Mouse (Mus musculus) adrenal gland, postnatal 10 days (tissue): ENCODE data around the gene Zfand2b. TPM values are rescaled to one million over a fixed set of nuclear protein-coding genes. Genes with fewer than 3 reads are reported as not detected.
A peak's percentile ranks its signal among the peaks of the same experiment; 100 is the strongest.

ENCODE experiments used
- DNase-seq: peaks from one replicate; pipeline ENCODE4 v3.0.0; 2021; ENCODE audit warnings: mixed read lengths
- microRNA-seq: library from miRNA; unstranded; fragments of <30 nt; microRNA quantifications from one replicate; pipeline ENCODE4 v1.2.0, GENCODE M21; 2021
- total RNA-seq, 2 experiments: library from RNA; stranded (reverse); gene quantifications; 2 replicates each; pipeline ENCODE4 v1.2.3; 2021

Zfand2b gene
- total RNA-seq, 2 experiments from 2014 or later, result 27.5 to 29.4 TPM

GRCm38 (mm10) chr1:75213096-75213495 is 44.6 kb downstream of the Zfand2b start:
- no peak for DNase-seq

GRCm38 (mm10) chr1:75214442-75214841 is 46.0 kb downstream of the Zfand2b start:
- DNase-seq, result no peak

- peak; percentile 65 for DNase-seq
These were observed 46.4 kb downstream of the Zfand2b start for GRCm38 (mm10) chr1:75214886-75215285.

- DNase-seq, result no peak
These were observed 47.3 kb downstream of the Zfand2b start for GRCm38 (mm10) chr1:75215785-75216184.

- no peak for DNase-seq
These were observed 48.5 kb downstream of the Zfand2b start for GRCm38 (mm10) chr1:75216797-75217585.

GRCm38 (mm10) chr1:75217893-75218226 is 49.4 kb downstream of the Zfand2b start:
- no peak for DNase-seq

GRCm38 (mm10) chr1:75218227-75219001 is 50.0 kb downstream of the Zfand2b start:
- peak; percentile 43 for DNase-seq

- DNase-seq, result peak; percentile 92
These were observed 50.6 kb downstream of the Zfand2b start for GRCm38 (mm10) chr1:75219078-75219477.

GRCm38 (mm10) chr1:75219531-75219930 is 51.1 kb downstream of the Zfand2b start, which contains the start of gene Tuba4a:
Gene Tuba4a, minus strand, starts transcription at chr1:75219865.
- DNase-seq, result peak; percentile 25

Small RNA genes within 50 kb of the gene (microRNA-seq; reads per million reads assigned to microRNA genes)
- gene Gm27943, result not detected

Other genes starting within 250 kb of the Zfand2b start
- gene Cfap65, start 233.0 kb upstream of the Zfand2b start, total RNA-seq, result not detected
- gene Ihh, start 217.0 kb upstream of the Zfand2b start, total RNA-seq, result under 1 TPM; 0.18 to 0.48 TPM
- 1 to 10 TPM; 3.0 to 5.5 TPM for gene Nhej1, start 43.4 kb upstream of the Zfand2b start, total RNA-seq
- gene Slc23a3, start 34.8 kb upstream of the Zfand2b start, total RNA-seq, result under 1 TPM; 0.36 to 0.45 TPM
- 10 to 100 TPM; 41.0 to 46.4 TPM for gene Cnppd1, start 25.9 kb upstream of the Zfand2b start, total RNA-seq
- 10 to 100 TPM; 72.8 TPM for gene Retreg2, start 25.9 kb upstream of the Zfand2b start, total RNA-seq
- gene Abcb6, start 11.7 kb downstream of the Zfand2b start, total RNA-seq, result 10 to 100 TPM; 46.7 to 55.3 TPM
- 10 to 100 TPM; 14.0 to 20.8 TPM for gene Ankzf1, start 23.5 kb downstream of the Zfand2b start, total RNA-seq
- 10 to 100 TPM; 35.4 to 39.1 TPM for gene Atg9a, start 23.6 kb downstream of the Zfand2b start, total RNA-seq
- 10 to 100 TPM; 18.3 to 26.6 TPM for gene Glb1l, start 42.2 kb downstream of the Zfand2b start, total RNA-seq
- gene Stk16, start 42.2 kb downstream of the Zfand2b start, total RNA-seq, result 100 to 1,000 TPM in 1 of 2 experiments, 10 to 100 TPM in 1; 91.9 to 101 TPM
- 100 to 1,000 TPM in 1 of 2 experiments, 10 to 100 TPM in 1; 47.1 to 104 TPM for gene Tuba4a, start 51.2 kb downstream of the Zfand2b start, total RNA-seq
- not detected for gene A630095N17Rik, start 63.5 kb downstream of the Zfand2b start, total RNA-seq
- gene Dnajb2, start 67.8 kb downstream of the Zfand2b start, total RNA-seq, result 10 to 100 TPM; 40.5 to 45.1 TPM
- gene Ptprn, start 95.9 kb downstream of the Zfand2b start, total RNA-seq, result 10 to 100 TPM; 47.9 to 50.3 TPM
- gene Resp18, start 109.8 kb downstream of the Zfand2b start, total RNA-seq, result 100 to 1,000 TPM; 103 to 109 TPM
- 100 to 1,000 TPM; 103 to 106 TPM for gene Dnpep, start 149.3 kb downstream of the Zfand2b start, total RNA-seq
- gene Des, start 191.7 kb downstream of the Zfand2b start, total RNA-seq, result 100 to 1,000 TPM in 1 of 2 experiments, 10 to 100 TPM in 1; 62.7 to 208 TPM
- gene Speg, start 206.7 kb downstream of the Zfand2b start, total RNA-seq, result 10 to 100 TPM; 12.8 to 30.6 TPM